In the genomic region with DNA sequence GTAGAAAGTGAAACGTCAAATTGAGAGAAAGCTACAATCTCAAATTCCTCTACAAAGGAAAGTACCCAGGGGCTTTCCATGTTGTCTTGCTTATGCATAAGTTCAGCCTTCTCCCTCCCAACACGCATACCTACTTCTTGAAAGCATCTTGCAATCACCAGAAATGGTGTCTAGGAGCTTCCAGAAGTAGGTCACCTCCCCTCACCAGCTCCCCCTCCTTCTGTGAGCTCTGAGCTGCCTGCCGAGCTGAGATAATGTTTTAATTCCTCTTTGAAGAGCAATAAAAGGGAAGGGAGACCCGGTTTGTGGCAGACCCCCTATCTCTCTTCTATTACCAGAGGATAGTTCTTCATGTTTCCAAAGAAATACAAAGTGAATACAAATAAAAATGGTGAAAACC, we compare ENCODE assay signal across 15 mouse cellular contexts.
A peak's percentile ranks its signal among the peaks of the same experiment; 100 is the strongest.
DNase-seq lines count a peak whose midpoint lies in the region; ATAC-seq lines count a peak whose summit lies in the region.
"Had no signal": no experiment of that assay in that cellular context is flagged by ENCODE, and none has a peak within 500 bp of the region (broad histone marks: within the 10 kb centered on the region; RNA-seq: fewer than 3 reads in every experiment).

No protein-coding gene starts in this region.

- no peak for DNase-seq in frontal cortex, postnatal 10 days (ENCODE audit: low spot score in 2 of 2)
- peak; percentile 23 for DNase-seq in right cerebral cortex, adult 18-20 months
- no peak for DNase-seq in right cerebral cortex, postnatal 25 days
- DNase-seq in cerebellum, postnatal 10 days: peak; percentile 22 to 28
- DNase-seq in telencephalon, adult 2 months (ENCODE audit: low read depth, low spot score): peak; percentile 42
- DNase-seq in urinary bladder, postnatal 4 days (ENCODE audit: low spot score in 2 of 2): no peak
- DNase-seq: gastrocnemius, postnatal 14 days; kidney, adult 8-10 months; liver, postnatal 0 days; lung, postnatal 36 days; thymus, postnatal 36 days had no signal

- H3K4me3 ChIP-seq in forebrain, embryonic 13.5 days: no peak overlapping the region
- H3K4me3 ChIP-seq: forebrain, embryonic 15.5 days; limb, embryonic 15.5 days had no signal

- H3K36me3 ChIP-seq in forebrain, embryonic 13.5 days (ENCODE audit: poor library complexity, severe bottlenecking): no peaks in the 10 kb centered on the region
- H3K36me3 ChIP-seq: forebrain, embryonic 15.5 days; limb, embryonic 15.5 days had no signal

- H3K27me3 ChIP-seq in forebrain, embryonic 13.5 days: peaks cover 7% of the 10 kb centered on the region; the same call in 1 of the 2 replicates
- H3K27me3 ChIP-seq: limb, embryonic 15.5 days had no signal

- WGBS in forebrain, embryonic 13.5 days: 34% methylated on average over 4 of the region's 4 CpGs

- no peaks in the 10 kb centered on the region for H3K9me3 ChIP-seq in forebrain, embryonic 13.5 days (replicated peaks)
- H3K9me3 ChIP-seq: forebrain, embryonic 15.5 days; limb, embryonic 15.5 days had no signal

- no peaks in the 10 kb centered on the region for H3K4me1 ChIP-seq in forebrain, embryonic 13.5 days
- H3K4me1 ChIP-seq: forebrain, embryonic 15.5 days; limb, embryonic 15.5 days had no signal

- no peak overlapping the region for H3K27ac ChIP-seq in forebrain, embryonic 13.5 days
- H3K27ac ChIP-seq: forebrain, embryonic 15.5 days; limb, embryonic 15.5 days had no signal

- H3K9ac ChIP-seq in forebrain, embryonic 13.5 days: no peak overlapping the region
- H3K9ac ChIP-seq: forebrain, embryonic 15.5 days; limb, embryonic 15.5 days; liver, postnatal 0 days had no signal

- no peak overlapping the region for H3K4me2 ChIP-seq in forebrain, embryonic 13.5 days
- H3K4me2 ChIP-seq: forebrain, embryonic 15.5 days; limb, embryonic 15.5 days had no signal

- peak; percentile 97 for ATAC-seq in frontal cortex, adult (ENCODE audit: low TSS enrichment)
- no peak for ATAC-seq in forebrain, embryonic 13.5 days
- ATAC-seq: forebrain, embryonic 15.5 days; liver, postnatal 0 days had no signal

Comparison
In these comparisons a context has a peak if more than half of its experiments do, and no peak if none do; other contexts are left out.
1. DNase-seq: peak in right cerebral cortex, adult 18-20 months (single experiment), cerebellum, postnatal 10 days (2 of 2) and telencephalon, adult 2 months (single experiment); none in frontal cortex, postnatal 10 days (0 of 2), right cerebral cortex, postnatal 25 days (single experiment) and urinary bladder, postnatal 4 days (0 of 2).